Mouse (Mus musculus): Measurements from ENCODE around the gene Myh10.

DNA sequence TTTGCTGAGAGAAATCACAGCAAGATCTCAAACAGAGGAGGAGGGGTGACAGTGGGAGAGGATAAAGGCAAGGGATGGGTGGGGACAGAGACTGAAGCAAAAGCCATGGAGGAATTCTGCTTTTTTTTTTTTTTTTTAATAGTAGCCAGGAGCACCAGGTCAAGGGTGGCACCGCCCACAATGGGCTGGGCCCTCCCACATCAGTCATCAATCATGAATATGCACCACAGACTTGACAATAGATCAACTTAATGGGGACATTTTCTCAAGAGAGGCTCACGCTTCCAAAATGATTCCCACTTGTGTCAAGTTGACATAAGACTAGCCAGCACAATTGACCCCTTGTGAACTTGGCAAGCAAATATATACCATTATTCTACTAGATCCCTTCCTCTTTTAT, 25.1 kb upstream of the Myh10 start:
- TF ChIP-seq EP300 (IDR thresholded peaks at IDR 0.05; ENCODE audit: low read depth) (no peak), CTCF (IDR thresholded peaks at IDR 0.05; ENCODE audit: low read depth) (no peak)
